Mouse (Mus musculus): ENCODE data around the gene Ddb1. TPM values are rescaled to one million over a fixed set of nuclear protein-coding genes. Genes with fewer than 3 reads are reported as not detected.

Ddb1 gene
- total RNA-seq, 2 experiments from 2014 or later, result 353 to 388 TPM

GRCm38 (mm10) chr19:10658406-10658805 is 53.3 kb downstream of the Ddb1 start:
- no peak for DNase-seq (ENCODE audit: low spot score in 2 of 2)

- no peak for DNase-seq (ENCODE audit: low spot score in 2 of 2)
Measured at GRCm38 (mm10) chr19:10661373-10661772, 56.2 kb downstream of the Ddb1 start.

- DNase-seq (ENCODE audit: low spot score in 2 of 2), result no peak
Measured at GRCm38 (mm10) chr19:10661919-10662318, 56.8 kb downstream of the Ddb1 start.

GRCm38 (mm10) chr19:10662665-10663064 is 57.5 kb downstream of the Ddb1 start:
- DNase-seq (ENCODE audit: low spot score in 2 of 2), result no peak

GRCm38 (mm10) chr19:10665093-10665492 is 60.0 kb downstream of the Ddb1 start:
- DNase-seq (ENCODE audit: low spot score in 2 of 2), result no peak

- peak in 1 of 2 experiments; percentile 25 for DNase-seq (ENCODE audit: low spot score in 2 of 2)
Measured at GRCm38 (mm10) chr19:10665499-10665898, 60.4 kb downstream of the Ddb1 start.

GRCm38 (mm10) chr19:10671319-10671718 is 66.2 kb downstream of the Ddb1 start:
- DNase-seq (ENCODE audit: low spot score in 2 of 2), result no peak

- DNase-seq (ENCODE audit: low spot score in 2 of 2), result no peak
Measured at GRCm38 (mm10) chr19:10671854-10672417, 66.8 kb downstream of the Ddb1 start.

GRCm38 (mm10) chr19:10673275-10673674 is 68.1 kb downstream of the Ddb1 start:
- no peak for DNase-seq (ENCODE audit: low spot score in 2 of 2)

- no peak for DNase-seq (ENCODE audit: low spot score in 2 of 2)
Measured at GRCm38 (mm10) chr19:10676656-10677055, 71.5 kb downstream of the Ddb1 start.

GRCm38 (mm10) chr19:10677915-10678771 is 73.0 kb downstream of the Ddb1 start, which contains the start of gene Pga5:
Gene Pga5 (minus strand): TSS chr19:10678071.
- DNase-seq (ENCODE audit: low spot score in 2 of 2), result peak; percentile 50 to 74

GRCm38 (mm10) chr19:10678772-10679067 is 73.6 kb downstream of the Ddb1 start:
- DNase-seq (ENCODE audit: low spot score in 2 of 2), result no peak

Other genes with a start within 250 kb of the Ddb1 start
- gene Syt7, start 216.2 kb upstream of the Ddb1 start, total RNA-seq (2021), result 10 to 100 TPM; 46.1 to 47.4 TPM
- 1 to 10 TPM; 4.4 to 4.5 TPM for gene Lrrc10b, start 147.9 kb upstream of the Ddb1 start, total RNA-seq (2021)
- gene Ppp1r32, start 122.4 kb upstream of the Ddb1 start, total RNA-seq (2021), result 1 to 10 TPM in 1 of 2 experiments, under 1 TPM in 1; 0.87 to 1.9 TPM
- 10 to 100 TPM; 90.2 to 90.6 TPM for gene Cpsf7, start 80.1 kb upstream of the Ddb1 start, total RNA-seq (2021)
- 10 to 100 TPM; 53.5 to 54.1 TPM for gene Sdhaf2, start 79.2 kb upstream of the Ddb1 start, total RNA-seq (2021)
- 10 to 100 TPM; 15.8 to 19.1 TPM for gene Tmem216, start 49.1 kb upstream of the Ddb1 start, total RNA-seq (2021)
- 10 to 100 TPM; 14.7 to 17.3 TPM for gene Cyb561a3, start 28.2 kb upstream of the Ddb1 start, total RNA-seq (2021)
- 10 to 100 TPM; 16.2 to 16.8 TPM for gene Tmem138, start 28.0 kb upstream of the Ddb1 start, total RNA-seq (2021)
- gene Tkfc, start 327 bp downstream of the Ddb1 start, total RNA-seq (2021), result 10 to 100 TPM; 41.2 to 62.6 TPM
- gene Vwce, start 28.9 kb downstream of the Ddb1 start, total RNA-seq (2021), result 1 to 10 TPM; 2.2 to 4.9 TPM
- gene Pga5, start 72.7 kb downstream of the Ddb1 start, total RNA-seq (2021), result under 1 TPM in 1 of 2 experiments, not detected in 1; 0.56 TPM
- gene Vps37c, start 83.4 kb downstream of the Ddb1 start, total RNA-seq (2021), result 10 to 100 TPM; 27.0 to 28.6 TPM
- under 1 TPM; 0.22 to 0.34 TPM for gene Cd5, start 133.7 kb downstream of the Ddb1 start, total RNA-seq (2021)
- under 1 TPM; 0.20 to 0.23 TPM for gene Cd6, start 224.7 kb downstream of the Ddb1 start, total RNA-seq (2021)
- 1 to 10 TPM; 3.5 to 3.8 TPM for gene Slc15a3, start 234.4 kb downstream of the Ddb1 start, total RNA-seq (2021)